Mouse (Mus musculus) myocyte (in vitro differentiated cells): ENCODE measurements around the gene Nuak1.

Experiments used
- MAX ChIP-seq: IDR thresholded peaks from one replicate; pipeline ENCODE4 v1.6.1; 2011; ENCODE audit warnings: low read depth, mild to moderate bottlenecking, control low read depth
- POLR2A ChIP-seq: IDR thresholded peaks from one replicate; pipeline ENCODE4 v1.6.1; 2011; ENCODE audit warnings: low read depth, mild to moderate bottlenecking, control low read depth, moderate library complexity; ENCODE audit not compliant: insufficient read length
- POLR2AphosphoS2 ChIP-seq: IDR thresholded peaks from one replicate; pipeline ENCODE4 v1.6.1; 2011; ENCODE audit warnings: low read depth, control low read depth; ENCODE audit not compliant: insufficient read length
- TCF3 ChIP-seq: IDR thresholded peaks from one replicate; pipeline ENCODE4 v1.6.1; 2011; ENCODE audit warnings: low read depth, control low read depth; ENCODE audit not compliant: insufficient read length

- TF ChIP-seq POLR2AphosphoS2 (no peak), MAX (no peak), POLR2A (no peak), TCF3 (no peak)
These were observed 44.3 kb upstream of the Nuak1 start for GRCm38 (mm10) chr10:84484661-84485060.
